Mouse (Mus musculus) C2C12 (cell line): ENCODE results near the gene Mrps7.
A peak's percentile ranks its signal among the peaks of the same experiment; 100 is the strongest.

Experiments used
- CTCF ChIP-seq: IDR thresholded peaks from one replicate; pipeline ENCODE4 v1.5.1; 2011; ENCODE audit not compliant: control insufficient read depth, insufficient read depth, insufficient read length
- FOSL1 ChIP-seq: IDR thresholded peaks from one replicate; pipeline ENCODE4 v1.8.0; 2011; ENCODE audit warnings: mild to moderate bottlenecking, low read length; ENCODE audit not compliant: poor library complexity, insufficient read depth, severe bottlenecking
- MYOG ChIP-seq: IDR thresholded peaks from one replicate; pipeline ENCODE4 v1.6.1; 2011; ENCODE audit not compliant: control insufficient read depth, insufficient read length; ENCODE audit errors: extremely low read depth
- USF1 ChIP-seq: IDR thresholded peaks from one replicate; pipeline ENCODE4 v1.6.1; 2011; ENCODE audit warnings: low read depth, mild to moderate bottlenecking, control low read depth, moderate library complexity

- TF ChIP-seq CTCF (peak; percentile 94), MYOG (no peak), USF1 (no peak), FOSL1 (no peak)
Observed at GRCm38 (mm10) chr11:115612410-115613137, 8.8 kb downstream of the Mrps7 start, which contains the start of gene Mif4gd.
